Mouse (Mus musculus) ES-Bruce4 (cell line): ENCODE data around the gene Lamb3. TPM values are rescaled to one million over a fixed set of nuclear protein-coding genes. Genes with fewer than 3 reads are reported as not detected.

Experiments
- H3K27ac ChIP-seq: 2 replicates; pipeline ENCODE4 v1.5.1; 2012; ENCODE audit warnings: low read length, inconsistent platforms; ENCODE audit not compliant: insufficient read depth
- H3K27me3 ChIP-seq: 2 replicates; pipeline ENCODE4 v1.6.1; 2012; ENCODE audit warnings: mild to moderate bottlenecking, low read length, inconsistent platforms; ENCODE audit not compliant: control insufficient read depth, poor library complexity, insufficient read depth, severe bottlenecking
- H3K36me3 ChIP-seq: 2 replicates; pipeline ENCODE4 v1.6.1; 2012; ENCODE audit warnings: inconsistent platforms, mild to moderate bottlenecking, low read length, moderate library complexity; ENCODE audit not compliant: control insufficient read depth, poor library complexity, insufficient read depth, severe bottlenecking
- H3K4me1 ChIP-seq: one replicate; pipeline ENCODE4 v1.8.1; 2011; ENCODE audit warnings: low read length; ENCODE audit not compliant: control insufficient read depth, insufficient read depth
- H3K4me3 ChIP-seq: 2 replicates; pipeline ENCODE4 v1.5.1; 2011; ENCODE audit warnings: low read depth, mild to moderate bottlenecking, low read length
- H3K9ac ChIP-seq: 2 replicates; pipeline ENCODE4 v1.6.1; 2012; ENCODE audit warnings: low read depth, mild to moderate bottlenecking, inconsistent platforms; ENCODE audit not compliant: poor library complexity, severe bottlenecking
- H3K9me3 ChIP-seq: replicated peaks from 2 replicates; pipeline ENCODE4 v1.6.1; 2012; ENCODE audit warnings: mild to moderate bottlenecking, low read length, inconsistent platforms; ENCODE audit not compliant: control insufficient read depth, poor library complexity, insufficient read depth, severe bottlenecking
- CTCF ChIP-seq: IDR thresholded peaks from one replicate; pipeline ENCODE4 v1.8.1; 2011; ENCODE audit warnings: low read depth, low read length
- EP300 ChIP-seq: IDR thresholded peaks from 2 replicates; pipeline ENCODE4 v1.6.1; 2011; ENCODE audit warnings: low read depth, low read length; ENCODE audit not compliant: insufficient read depth
- POLR2A ChIP-seq: IDR thresholded peaks from one replicate; pipeline ENCODE4 v1.8.1; 2011; ENCODE audit warnings: low read length; ENCODE audit not compliant: insufficient read depth
- polyA plus RNA-seq: library from polyadenylated mRNA; stranded (reverse); fragments of >200 nt; gene quantifications from 2 replicates; pipeline ENCODE4 v1.2.4, GENCODE M21; 2011; ENCODE audit warnings: low read depth; ENCODE audit not compliant: missing spikeins, insufficient read depth, insufficient read length

Gene Lamb3
- polyA plus RNA-seq, 1 experiment, result 6.4 TPM

DNA sequence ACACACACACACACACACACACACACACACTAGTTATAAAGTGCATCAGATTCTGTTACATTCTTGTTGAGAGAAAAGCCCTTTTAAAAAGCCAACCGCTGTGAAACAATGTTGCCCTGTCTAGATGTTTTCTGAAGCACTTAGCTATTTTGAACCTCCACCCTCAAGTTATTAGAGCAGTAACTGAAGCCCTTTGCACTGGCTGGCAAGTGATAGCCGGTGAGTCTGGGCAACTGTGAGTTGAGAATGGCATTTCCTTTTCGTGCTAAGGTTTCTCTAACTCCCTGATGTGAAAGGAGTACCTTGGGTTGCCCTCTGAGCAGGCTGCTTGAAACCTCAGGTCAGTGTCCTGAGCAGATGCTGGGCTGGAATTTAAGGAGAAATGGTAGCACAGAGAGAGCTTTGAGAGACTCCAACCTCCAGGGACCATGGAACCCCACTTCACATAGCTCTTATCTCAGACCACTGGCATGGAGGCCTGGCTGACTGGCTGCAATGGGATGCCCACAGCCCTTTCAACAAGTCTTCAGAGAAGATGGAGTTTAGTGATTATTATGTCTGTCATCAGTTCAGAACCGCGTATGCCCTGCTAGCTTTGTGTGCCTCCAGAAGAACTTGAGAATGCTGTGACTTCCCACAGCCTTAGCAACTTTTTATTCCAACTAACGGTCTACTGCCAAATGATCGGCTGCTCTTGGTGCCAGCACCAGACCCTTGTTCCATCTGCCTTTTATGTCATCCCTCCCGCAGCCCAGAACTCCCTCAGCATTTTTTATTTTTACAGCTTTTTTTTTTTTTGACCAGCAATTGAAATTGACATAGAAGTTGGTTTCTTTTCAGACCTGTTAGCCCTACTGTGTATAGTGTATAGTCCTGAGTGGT, 55.8 kb downstream of the Lamb3 start:
- Histone ChIP-seq H3K4me1 (no peaks in the 10 kb centered on the region), H3K9me3 (no peaks in the 10 kb centered on the region), H3K27me3 (no peaks in the 10 kb centered on the region; the same call in 1 of the 2 replicates), H3K4me3 (no peak overlapping the region), H3K9ac (no peak overlapping the region), H3K36me3 (no peaks in the 10 kb centered on the region), H3K27ac (no peak overlapping the region)
- TF ChIP-seq CTCF (no peak), POLR2A (no peak)

DNA sequence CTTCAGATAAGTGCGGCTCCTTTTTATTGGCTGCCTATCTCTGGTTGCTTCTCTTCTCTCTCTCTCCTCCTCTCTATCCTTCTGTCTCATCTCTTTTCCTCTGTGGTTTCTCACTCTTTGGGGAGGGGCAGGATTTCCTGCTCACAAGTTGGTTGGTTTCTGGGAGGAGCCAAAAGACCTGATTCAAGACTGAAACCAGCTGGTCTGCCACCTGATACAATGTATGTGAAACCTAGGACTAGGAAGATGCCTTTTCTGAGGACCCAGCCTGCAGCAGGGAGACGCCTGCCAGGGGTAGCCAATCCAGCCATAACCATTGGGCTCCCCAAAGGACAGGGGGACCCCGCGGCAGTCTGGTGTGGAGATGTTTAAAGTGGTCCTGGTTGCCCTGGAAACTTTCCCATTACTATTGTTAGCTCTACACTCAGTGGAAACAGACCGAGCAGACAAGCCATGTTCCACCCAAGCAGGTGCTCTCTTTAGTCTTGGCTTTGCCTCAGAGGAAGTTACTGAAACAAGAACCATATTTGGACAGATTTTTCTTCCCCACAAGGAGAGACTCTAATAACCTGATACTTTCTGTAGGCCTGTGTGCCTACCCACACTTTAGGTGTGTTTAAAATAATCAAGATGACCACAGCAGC, 56.6 kb downstream of the Lamb3 start, which contains the start of gene Hsd11b1:
Gene Hsd11b1, minus strand, starts transcription at position 121 of the 644 bp plus-strand sequence.
- H3K4me1 ChIP-seq, result no peaks in the 10 kb centered on the region
- H3K4me3 ChIP-seq, result no peak within 1 kb of the TSS
- H3K27me3 ChIP-seq, result no peaks in the 10 kb centered on the region; the same call in 1 of the 2 replicates
- H3K27ac ChIP-seq, result no peak within 1 kb of the TSS
- TF ChIP-seq POLR2A (no peak), CTCF (no peak), EP300 (no peak)
- H3K9me3 ChIP-seq, result no peaks in the 10 kb centered on the region
- H3K36me3 ChIP-seq, result no peaks in the 10 kb centered on the region
- H3K9ac ChIP-seq, result no peak within 1 kb of the TSS

DNA sequence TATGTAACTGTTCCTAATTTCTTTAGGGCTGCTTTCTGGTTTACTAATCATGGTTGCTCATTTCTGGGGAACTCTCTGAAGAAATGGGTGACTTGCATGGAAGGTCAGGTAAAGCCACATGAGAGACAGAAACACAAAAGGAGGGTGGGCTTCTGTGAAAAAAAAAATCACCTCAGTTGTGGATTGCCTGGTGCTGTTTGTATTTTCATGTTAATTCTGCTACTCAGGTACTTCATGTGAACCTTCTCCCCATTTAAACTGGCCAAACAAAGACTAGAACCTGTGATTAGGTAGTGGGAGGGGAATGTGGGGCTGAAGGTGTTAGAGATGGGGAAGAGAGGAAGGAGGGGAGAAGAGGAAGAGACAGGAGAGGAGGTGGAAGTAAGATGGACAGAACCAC, 58.2 kb downstream of the Lamb3 start:
- Histone ChIP-seq H3K27ac (no peak overlapping the region), H3K9me3 (no peaks in the 10 kb centered on the region), H3K27me3 (no peaks in the 10 kb centered on the region; the same call in 1 of the 2 replicates), H3K4me1 (no peaks in the 10 kb centered on the region), H3K4me3 (no peak overlapping the region), H3K9ac (no peak overlapping the region), H3K36me3 (no peaks in the 10 kb centered on the region)
- TF ChIP-seq CTCF (no peak), EP300 (no peak), POLR2A (no peak)

DNA sequence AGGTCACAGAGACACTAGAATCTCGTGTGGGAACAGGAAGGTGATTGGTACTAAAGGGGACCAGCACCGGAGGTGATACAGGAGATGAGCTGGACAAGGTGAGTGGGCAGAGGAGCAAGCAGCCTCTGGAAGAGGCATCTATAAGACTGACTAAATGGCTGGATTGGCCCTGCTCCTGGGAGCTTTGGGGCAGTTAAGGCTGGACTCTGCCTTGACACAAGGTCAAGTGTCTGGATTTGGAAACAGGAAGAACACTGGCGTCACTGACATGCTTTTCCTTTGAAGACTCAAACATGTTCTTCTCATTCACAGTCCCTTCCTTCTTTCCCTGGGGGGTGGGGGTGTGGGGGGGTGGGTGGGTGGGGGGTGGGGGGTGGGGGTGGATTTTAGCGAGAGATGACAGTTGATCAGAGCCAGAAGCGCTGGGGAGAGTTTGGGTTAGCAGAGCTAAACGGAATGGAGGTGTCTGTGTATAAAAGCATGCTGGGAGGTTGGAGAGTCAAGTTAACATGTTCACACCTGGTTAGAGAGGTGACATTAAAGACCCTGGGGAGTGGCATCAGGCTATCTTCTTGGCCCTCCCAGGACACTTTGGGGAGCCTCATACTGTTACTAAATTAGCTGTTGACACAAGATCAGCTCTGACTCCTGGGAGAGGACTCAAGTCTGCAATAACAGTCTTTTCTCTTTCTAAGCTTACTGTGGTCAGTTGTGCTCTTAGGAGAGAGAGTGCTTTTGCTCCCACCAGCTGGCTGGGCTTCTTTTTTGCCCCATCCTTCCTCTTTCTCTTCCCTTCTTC, 63.7 kb downstream of the Lamb3 start:
- Histone ChIP-seq H3K4me3 (no peak overlapping the region), H3K36me3 (no peaks in the 10 kb centered on the region), H3K27me3 (no peaks in the 10 kb centered on the region; the same call in 1 of the 2 replicates), H3K27ac (no peak overlapping the region), H3K9me3 (no peaks in the 10 kb centered on the region), H3K9ac (no peak overlapping the region), H3K4me1 (no peaks in the 10 kb centered on the region)
- no peak for TF ChIP-seq EP300
- no peak for TF ChIP-seq CTCF
- no peak for TF ChIP-seq POLR2A

DNA sequence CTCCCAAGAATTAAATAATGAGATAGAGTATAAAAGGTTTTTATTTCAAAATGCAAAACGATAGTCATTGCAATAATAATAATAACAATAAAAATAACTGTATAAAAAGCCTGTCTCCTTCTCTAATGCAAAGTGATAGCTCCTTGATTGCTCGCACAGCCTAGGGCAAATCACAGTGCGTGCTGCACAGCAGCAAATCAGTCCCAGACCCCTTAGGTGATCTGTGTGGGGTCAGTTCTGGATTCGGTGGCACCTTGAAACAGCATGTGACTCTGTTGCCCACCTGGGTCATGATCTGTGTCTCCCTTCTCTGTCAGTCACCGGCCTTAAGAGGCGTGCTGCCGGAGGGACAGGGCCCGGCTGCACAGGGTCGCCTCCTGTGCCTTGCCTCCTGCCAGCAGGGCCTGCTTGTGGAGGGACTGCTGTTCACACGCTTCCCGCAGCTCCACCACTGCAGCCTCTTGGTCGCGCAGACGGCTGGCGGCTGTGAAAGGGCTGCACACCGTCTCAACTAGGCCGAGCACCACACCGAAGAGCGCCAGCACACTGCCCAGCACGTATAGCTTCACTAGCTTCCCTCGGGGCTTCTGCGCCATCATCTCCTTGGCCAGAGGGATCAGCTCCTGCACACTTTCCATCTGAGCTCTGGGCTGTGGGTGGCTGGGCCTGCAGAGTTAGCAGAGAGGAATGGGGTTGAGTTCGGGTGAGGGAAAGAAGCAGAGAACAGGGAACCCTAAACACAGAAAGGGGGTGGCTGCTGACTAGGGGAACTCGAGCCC, 64.8 kb downstream of the Lamb3 start:
- no peak overlapping the region for H3K27ac ChIP-seq

More for the DNA sequence above, 64.8 kb downstream of the Lamb3 start:
- TF ChIP-seq POLR2A (no peak), CTCF (no peak), EP300 (no peak)
- no peaks in the 10 kb centered on the region; the same call in 1 of the 2 replicates for H3K27me3 ChIP-seq
- H3K4me3 ChIP-seq, result peak overlapping the region; percentile 59
- peak overlapping the region; percentile 12; the same call in 1 of the 2 replicates for H3K9ac ChIP-seq
- H3K9me3 ChIP-seq, result no peaks in the 10 kb centered on the region
- H3K36me3 ChIP-seq, result no peaks in the 10 kb centered on the region
- H3K4me1 ChIP-seq, result no peaks in the 10 kb centered on the region
